Mouse (Mus musculus): Measurements from ENCODE around the gene Esrrg.

DNA sequence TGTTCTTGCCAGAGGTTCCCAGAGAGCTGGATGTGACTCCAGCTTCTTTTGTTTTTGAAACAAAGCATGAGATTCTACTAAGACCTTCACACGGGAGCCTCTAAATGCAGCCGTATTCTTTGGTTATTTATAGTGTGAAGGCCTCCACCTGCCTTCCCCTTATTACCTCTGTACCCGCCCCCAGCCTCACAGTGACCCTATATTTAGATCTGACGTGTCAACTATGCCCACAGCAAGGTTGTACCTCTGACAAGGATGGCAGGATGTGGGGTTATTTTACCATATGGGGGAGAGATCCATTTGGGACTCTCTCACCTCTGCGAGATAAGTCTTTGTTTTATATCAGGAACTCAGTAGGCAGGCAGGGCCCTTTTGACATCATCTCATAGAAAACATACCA, 141.3 kb downstream of the Esrrg start:
- TF ChIP-seq POLR2A (IDR thresholded peaks at IDR 0.05; ENCODE audit: insufficient read depth, low read depth, low read length) (no peak), CTCF (IDR thresholded peaks at IDR 0.05; ENCODE audit: insufficient read depth, low read depth, low read length) (no peak)
